Mouse (Mus musculus) embryo, embryonic 11 days (tissue): ENCODE results near the gene Actr3b.
"Not testable (repeated sequence)": the region's sequence is repeated elsewhere in the genome, so short reads cannot be mapped to it uniquely, and the experiment has no call there.

Experiments
- DNase-seq: peaks from one replicate; pipeline ENCODE4 v3.0.0-alpha.2; 2015

The Actr3b gene

GRCm38 (mm10) chr5:25759460-25760409 lies at the start of gene Actr3b:
TSS of gene Actr3b (plus strand) at chr5:25759997.
- peak; percentile 92 for DNase-seq

DNA sequence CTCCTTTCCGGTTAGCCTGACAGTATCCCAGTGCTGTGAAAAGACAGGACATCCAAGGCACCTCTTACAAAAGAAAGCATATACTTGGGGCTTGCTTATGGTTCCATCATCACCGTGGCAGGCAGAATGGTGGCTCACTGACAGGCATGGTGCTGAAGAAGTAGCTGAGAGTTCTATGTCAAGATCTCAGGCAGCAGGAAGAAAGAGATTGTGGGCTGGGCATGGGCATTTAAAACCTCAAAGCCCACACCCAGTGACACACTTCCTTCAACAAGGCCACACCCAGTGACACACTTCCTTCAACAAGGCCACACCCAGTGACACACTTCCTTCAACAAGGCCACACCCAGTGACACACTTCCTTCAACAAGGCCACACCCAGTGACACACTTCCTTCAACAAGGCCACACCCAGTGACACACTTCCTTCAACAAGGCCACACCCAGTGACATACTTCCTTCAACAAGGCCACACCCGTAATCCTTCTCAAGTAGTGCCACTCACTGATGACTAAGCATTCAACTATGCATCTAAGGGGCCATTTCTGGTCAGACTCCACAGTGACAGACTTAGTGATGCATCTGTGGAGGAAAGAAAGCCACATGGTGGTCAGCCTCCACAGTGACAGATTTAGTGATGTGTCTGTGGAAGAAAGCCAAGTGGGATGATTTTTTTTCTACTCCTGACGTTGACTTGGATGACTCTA lies 46.6 kb upstream of the Actr3b start:
- DNase-seq = not testable (repeated sequence)

GRCm38 (mm10) chr5:25719390-25719789 lies 40.4 kb upstream of the Actr3b start:
- no peak for DNase-seq

GRCm38 (mm10) chr5:25723016-25723415 lies 36.8 kb upstream of the Actr3b start:
- no peak for DNase-seq

DNA sequence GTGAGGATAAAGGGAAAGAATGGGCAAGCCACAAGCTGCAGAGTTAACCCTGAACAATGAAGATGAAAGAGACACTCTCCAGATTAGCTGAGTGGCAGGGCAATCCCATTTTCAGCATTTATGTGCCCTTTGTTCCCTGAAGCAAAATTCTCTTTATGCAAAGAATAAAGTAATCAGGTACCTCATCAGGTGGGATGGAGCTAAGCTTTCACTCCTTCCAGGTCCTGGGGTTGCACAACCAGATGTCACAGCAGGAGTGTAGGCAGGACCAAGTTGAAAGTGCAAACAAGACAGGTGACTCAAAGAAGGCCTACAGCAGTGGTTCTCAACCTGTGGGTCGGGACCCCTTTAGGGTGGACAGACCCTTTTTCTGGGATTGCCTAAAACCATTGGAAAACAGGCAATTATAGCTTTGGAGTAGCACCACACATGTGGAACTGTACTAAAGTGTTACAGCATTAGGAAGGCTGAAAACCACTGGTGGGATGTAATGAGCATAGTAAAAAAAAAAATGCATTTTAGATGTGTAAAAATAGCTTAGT lies 35.6 kb upstream of the Actr3b start:
- DNase-seq = no peak

DNA sequence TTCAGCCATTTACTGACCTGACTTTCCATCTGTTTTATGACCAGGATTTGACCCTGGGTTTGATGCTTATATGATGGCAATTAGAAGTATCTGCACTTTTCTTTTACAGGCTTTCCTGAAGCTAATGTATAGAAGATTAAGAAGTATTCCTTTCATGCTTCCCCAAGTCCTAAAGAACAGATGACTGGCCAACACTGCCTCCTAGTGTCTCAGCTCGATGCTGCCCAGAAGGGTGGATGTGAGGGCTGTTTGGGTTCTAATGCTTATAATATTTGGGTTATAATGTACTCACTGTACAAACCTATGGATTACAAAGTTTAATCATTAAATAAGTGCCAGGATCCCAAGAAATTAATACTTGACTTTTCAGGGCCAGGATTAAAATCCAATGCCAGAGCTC lies 25.5 kb upstream of the Actr3b start:
- peak; percentile 37 for DNase-seq

- no peak for DNase-seq
Measured at GRCm38 (mm10) chr5:25735861-25736260, 23.9 kb upstream of the Actr3b start.

- DNase-seq = no peak
Measured at GRCm38 (mm10) chr5:25738448-25738847, 21.3 kb upstream of the Actr3b start.

DNA sequence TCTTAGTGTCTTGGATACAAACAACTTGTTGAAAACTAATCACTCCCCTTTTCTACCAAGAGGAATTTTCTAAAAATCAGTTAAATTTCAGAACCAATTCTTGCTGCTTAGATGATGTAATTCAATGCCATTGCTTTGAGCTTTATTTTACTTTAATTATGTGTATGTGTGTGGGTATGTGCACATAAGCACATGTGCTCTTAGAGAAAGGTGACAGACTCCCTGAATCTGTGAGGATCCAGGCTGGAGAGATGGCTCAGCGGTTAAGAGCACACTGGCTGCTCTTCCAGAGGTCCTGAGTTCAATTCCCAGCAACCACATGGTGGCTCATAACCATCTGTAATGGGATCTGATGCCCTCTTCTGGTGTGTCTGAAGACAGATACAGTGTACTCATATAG lies 20.9 kb upstream of the Actr3b start:
- DNase-seq = not testable (repeated sequence)

- DNase-seq = no peak
Measured at GRCm38 (mm10) chr5:25747904-25748303, 11.9 kb upstream of the Actr3b start.

GRCm38 (mm10) chr5:25748613-25749012 lies 11.2 kb upstream of the Actr3b start:
- no peak for DNase-seq

DNA sequence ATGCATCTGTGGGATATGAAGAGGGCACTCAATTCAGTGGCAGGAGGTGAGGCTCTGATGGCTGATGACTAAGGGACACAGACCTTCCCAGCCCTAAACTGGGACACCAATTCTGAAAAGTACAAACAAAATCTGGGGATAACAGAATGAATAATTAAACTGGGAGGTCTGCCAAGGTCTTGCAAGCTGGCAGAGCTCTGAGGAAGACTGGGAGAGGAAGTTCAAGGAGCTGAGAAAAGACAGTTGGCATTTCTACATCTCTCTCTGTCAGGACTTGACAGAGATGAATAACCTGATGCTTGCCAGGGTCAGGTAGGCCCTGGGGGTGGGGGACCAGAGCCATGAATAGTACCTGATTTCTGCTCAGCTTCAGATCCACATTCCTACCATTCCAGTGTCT lies 8.2 kb upstream of the Actr3b start:
- DNase-seq = no peak

DNA sequence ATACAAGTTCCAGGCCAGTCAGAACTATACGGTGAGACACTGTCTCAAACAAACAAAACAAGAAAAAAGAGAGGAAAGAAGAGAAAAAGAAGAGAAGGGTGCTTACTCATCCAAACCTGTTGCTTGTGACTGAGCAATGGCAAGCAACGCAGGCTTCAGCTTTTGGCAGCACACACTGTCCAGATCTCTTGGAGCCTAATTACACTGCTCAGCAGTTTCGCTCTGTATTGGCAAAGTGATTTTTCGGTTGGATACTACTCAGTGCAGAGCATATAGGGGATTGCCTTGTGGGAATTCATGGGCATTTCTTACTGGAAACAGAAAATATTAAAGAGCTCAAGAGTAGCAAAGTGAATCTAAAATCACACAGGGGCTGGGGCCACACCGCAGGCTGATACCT lies 6.9 kb upstream of the Actr3b start:
- no peak for DNase-seq

- DNase-seq = no peak
Measured at GRCm38 (mm10) chr5:25753556-25754235, 6.1 kb upstream of the Actr3b start.

DNA sequence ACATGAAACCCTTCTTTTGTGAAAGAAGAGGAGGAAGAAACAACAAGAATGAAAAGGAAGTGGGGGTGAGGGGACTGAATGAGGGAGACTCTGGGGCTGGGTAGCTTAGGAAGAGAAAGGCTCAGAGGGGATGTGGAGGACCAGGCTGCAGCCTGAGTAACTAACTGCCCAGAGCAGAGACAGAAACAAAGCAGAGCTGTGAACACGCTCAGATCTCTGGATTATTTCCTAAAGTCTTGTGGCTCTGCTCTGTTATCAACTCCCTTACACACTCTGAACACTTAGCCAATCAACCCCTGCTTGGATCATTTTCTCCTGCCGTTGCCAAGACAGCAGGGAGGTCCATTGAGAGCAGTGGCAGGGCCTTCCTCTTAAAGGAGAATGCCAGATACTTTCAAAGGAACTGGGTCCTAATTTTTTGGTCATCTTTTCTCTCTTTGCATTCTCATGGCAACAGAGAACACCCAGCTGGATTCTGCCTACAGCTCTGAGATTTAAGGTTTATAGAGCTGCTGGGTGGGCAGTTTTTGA lies 5.5 kb upstream of the Actr3b start:
- DNase-seq = peak; percentile 37

DNA sequence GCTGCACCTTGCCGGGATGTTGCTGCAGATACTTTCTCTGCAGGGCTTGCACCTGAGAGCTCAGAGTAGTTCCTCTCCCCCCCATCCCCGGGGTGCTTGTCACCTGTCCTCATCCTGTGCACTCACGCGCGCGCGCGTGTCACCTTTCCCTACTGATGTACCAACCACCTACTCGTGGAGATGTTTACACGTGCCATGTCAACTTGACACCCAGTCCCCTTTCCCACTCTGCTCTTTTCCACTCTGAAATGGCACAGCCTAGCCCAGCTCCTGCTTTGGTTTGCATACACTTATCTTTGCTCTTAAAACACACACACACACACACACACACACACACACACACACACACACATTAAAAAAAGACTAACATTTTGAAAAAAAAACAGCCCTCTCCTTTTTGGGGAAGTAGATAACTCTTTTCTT lies 624 bp downstream of the Actr3b start:
- peak; percentile 14 for DNase-seq

GRCm38 (mm10) chr5:25760871-25761270 lies 1.1 kb downstream of the Actr3b start:
- no peak for DNase-seq

DNA sequence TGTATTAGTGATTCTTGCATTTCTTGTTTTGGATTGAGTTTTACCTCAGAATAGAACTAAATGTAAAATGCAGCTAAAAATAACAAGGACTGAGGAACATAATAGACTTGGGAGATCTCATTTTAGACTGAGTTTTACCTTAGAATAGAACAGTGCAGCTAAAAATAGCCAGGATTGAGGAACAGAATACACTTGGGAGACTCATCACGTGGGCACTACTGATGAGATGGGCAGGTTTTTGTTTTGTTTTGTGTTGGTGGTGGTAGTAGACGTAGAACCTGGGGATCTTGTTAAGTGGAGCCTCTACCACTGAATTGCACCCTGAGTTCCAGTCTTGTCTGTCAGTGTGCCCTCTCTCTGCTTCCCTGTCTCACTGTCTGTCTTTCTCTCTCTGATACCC lies 2.1 kb downstream of the Actr3b start:
- DNase-seq = no peak

DNA sequence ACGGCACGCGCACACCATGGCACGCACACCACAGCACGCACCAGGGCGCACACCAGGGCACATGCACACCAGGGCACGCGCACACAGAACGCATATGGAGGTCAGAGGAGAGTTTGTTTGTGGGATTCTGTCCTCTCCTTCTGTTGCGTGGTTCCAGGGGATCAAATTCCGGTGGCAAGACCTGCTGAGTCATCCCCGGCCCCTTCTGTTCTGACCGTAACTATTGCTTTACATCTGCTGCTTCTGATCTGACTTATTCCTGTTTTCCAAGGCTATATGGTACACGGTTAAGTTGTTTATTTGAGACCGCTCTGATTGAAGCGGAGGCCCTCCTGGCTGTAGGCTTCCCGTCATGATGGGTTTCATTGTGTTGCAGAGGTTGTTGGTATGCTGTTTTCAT lies 9.2 kb downstream of the Actr3b start:
- DNase-seq = peak; percentile 9

- DNase-seq = no peak
Measured at GRCm38 (mm10) chr5:25769406-25769805, 9.6 kb downstream of the Actr3b start.

DNA sequence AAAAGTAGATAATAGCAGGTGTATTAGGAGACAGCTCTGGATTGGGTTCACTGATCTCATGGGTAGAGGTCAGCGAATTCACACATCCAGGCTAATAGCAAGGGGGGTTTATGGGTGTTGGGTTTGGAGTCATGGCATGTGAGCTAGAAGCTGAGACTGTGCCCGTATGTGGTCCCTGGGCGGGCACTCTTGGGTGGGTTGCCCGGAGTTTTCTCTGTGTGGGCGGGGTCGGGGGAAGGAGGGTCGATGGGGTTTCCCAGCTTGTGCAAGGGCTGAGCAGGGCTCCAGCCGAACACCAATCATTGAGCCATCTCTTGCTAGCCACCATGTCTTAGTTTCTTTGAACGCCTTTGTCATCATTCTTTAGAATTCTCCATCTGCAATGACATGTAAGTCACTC lies 12.7 kb downstream of the Actr3b start:
- no peak for DNase-seq

- no peak for DNase-seq
Measured at GRCm38 (mm10) chr5:25773921-25774790, 14.4 kb downstream of the Actr3b start.
